ENCODE assay signal across 34 mouse cellular contexts in the genomic region with DNA sequence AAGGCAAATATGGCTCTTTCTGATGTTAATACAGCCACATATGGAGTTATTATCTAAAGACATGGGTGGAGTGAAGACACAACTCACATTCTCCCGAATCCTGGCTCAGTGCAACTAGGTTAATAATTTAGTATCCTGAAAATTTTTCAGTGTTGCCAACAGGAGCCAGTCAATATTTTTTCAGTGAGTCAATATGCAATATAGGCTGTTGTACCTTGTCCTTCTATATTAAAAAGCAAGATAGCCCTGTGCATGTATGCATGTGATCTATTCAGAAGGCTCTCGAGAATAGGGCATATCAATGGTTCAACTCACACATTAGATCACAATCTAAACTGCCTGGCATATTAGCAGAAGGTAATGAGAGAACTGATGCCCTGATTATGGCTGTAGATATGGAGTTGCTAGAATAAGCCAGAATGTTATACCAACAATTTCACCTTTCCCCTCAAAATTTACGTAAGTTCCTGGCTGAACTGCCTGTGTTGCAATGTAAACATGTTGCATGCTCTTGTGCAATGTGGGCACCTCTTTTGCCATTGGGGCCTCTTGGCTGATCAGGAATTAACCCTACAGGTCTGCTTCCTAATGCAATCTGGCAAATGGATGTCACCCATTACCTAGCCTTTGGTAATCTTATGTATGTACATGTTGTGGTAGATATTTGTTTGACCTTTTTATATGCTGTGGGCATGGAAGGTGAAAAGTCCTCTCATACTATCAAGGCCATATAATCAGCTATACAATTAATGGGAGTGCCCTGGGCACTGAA. TPM values are rescaled to one million over a fixed set of nuclear protein-coding genes. Genes with fewer than 3 reads are reported as not detected.
"Had no signal": no experiment of that assay in that cellular context is flagged by ENCODE, and none has a peak within 500 bp of the region (broad histone marks: within the 10 kb centered on the region; RNA-seq: fewer than 3 reads in every experiment).

No protein-coding gene starts in this region.

RNA-seq across cellular contexts. Expression of a gene that starts 4.3 kb away (rescaled TPM):
- total RNA-seq: forebrain, postnatal 0 days; gastrocnemius, adult 18-20 months; gastrocnemius, adult 8-10 months; gastrocnemius, postnatal 14 days; heart, adult 2 months; heart, postnatal 14 days; heart, postnatal 36 days; hematopoietic stem cell, adult 5-6 weeks; hindbrain, postnatal 0 days; layer of hippocampus, adult 18-20 months; layer of hippocampus, adult 8-10 months; layer of hippocampus, postnatal 14 days; layer of hippocampus, postnatal 36 days; left cerebral cortex, adult 18-20 months; left cerebral cortex, adult 8-10 months; left cerebral cortex, postnatal 10 days; left cerebral cortex, postnatal 25 days; left cerebral cortex, postnatal 4 days had no signal
- polyA plus RNA-seq: forebrain, postnatal 0 days; heart, adult 2 months; heart, embryonic 11.5 days; heart, embryonic 13.5 days; heart, embryonic 15.5 days; heart, postnatal 0 days; hindbrain, embryonic 11.5 days; hindbrain, embryonic 13.5 days; hindbrain, embryonic 15.5 days; hindbrain, postnatal 0 days; intestine, embryonic 14.5 days; intestine, embryonic 16.5 days; kidney, adult 2 months; kidney, embryonic 15.5 days; kidney, postnatal 0 days; large intestine, adult 2 months; limb, embryonic 11.5 days; limb, embryonic 13.5 days; limb, embryonic 15.5 days had no signal
